Mouse (Mus musculus) testis, adult 2 months (tissue): ENCODE measurements at regions not wholly inside any gene's neighbourhood (a gene's known extent, or its start where the extent isn't known, plus 50 kb on each side); places are given as distances from the start of the nearest gene placed in this dataset.

ENCODE experiments used
- H3K27ac ChIP-seq: fragments of 200-500 bp; 2 replicates; pipeline ENCODE4 v1.5.1; 2012; ENCODE audit warnings: low read depth, low read length; ENCODE audit not compliant: control insufficient read depth, insufficient read depth
- H3K27me3 ChIP-seq: fragments of 200-500 bp; 2 replicates; pipeline ENCODE4 v1.6.1; 2012; ENCODE audit warnings: mild to moderate bottlenecking, low read length, moderate library complexity; ENCODE audit not compliant: control insufficient read depth, insufficient read depth
- H3K36me3 ChIP-seq: fragments of 200-500 bp; 2 replicates; pipeline ENCODE4 v1.6.1; 2012; ENCODE audit warnings: mild to moderate bottlenecking, low read length; ENCODE audit not compliant: control insufficient read depth, insufficient read depth
- H3K4me1 ChIP-seq: fragments of 200-500 bp; 2 replicates; pipeline ENCODE4 v1.6.1; 2012; ENCODE audit warnings: low read length; ENCODE audit not compliant: control insufficient read depth, insufficient read depth
- H3K4me3 ChIP-seq: fragments of 200-500 bp; 2 replicates; pipeline ENCODE4 v1.5.1; 2012; ENCODE audit warnings: low read depth, mild to moderate bottlenecking, low read length, moderate library complexity, mixed read lengths; ENCODE audit not compliant: control insufficient read depth
- CTCF ChIP-seq: fragments of 200-500 bp; IDR thresholded peaks from 2 replicates; pipeline ENCODE4 v1.5.1; 2012; ENCODE audit warnings: low read depth, mild to moderate bottlenecking, inconsistent platforms, low read length, moderate library complexity; ENCODE audit not compliant: control insufficient read depth, insufficient read depth, insufficient replicate concordance
- POLR2A ChIP-seq: fragments of 200-500 bp; IDR thresholded peaks from 2 replicates; pipeline ENCODE4 v1.6.1; 2012; ENCODE audit warnings: low read depth, mild to moderate bottlenecking, inconsistent platforms, low read length, moderate library complexity; ENCODE audit not compliant: control insufficient read depth

DNA sequence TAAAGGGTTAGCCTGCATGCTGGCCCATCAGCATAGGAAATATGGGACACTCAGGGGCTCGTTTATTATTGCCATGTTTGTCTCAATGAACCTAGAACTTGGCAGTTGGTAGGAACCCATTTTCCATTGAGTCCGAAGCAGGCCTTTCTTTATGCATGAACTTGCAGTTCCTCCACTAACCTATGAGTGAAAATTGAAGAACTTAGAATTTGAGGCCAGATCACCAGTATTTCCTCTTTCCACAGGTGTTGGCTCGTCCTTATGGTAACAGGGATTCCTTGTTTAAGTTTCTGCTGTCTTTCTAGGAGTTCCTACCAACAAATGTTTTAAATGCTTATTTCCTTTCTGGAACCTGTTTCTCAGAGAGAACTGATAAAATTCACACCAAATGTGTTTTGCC lies 73.6 kb upstream of the Tet2 start:
- no peak overlapping the region for H3K4me3 ChIP-seq
- no peaks in the 10 kb centered on the region for H3K27me3 ChIP-seq
- H3K36me3 ChIP-seq = no peaks in the 10 kb centered on the region
- no peaks in the 10 kb centered on the region for H3K4me1 ChIP-seq
- TF ChIP-seq POLR2A = no peak
- no peak for TF ChIP-seq CTCF
- no peak overlapping the region for H3K27ac ChIP-seq

DNA sequence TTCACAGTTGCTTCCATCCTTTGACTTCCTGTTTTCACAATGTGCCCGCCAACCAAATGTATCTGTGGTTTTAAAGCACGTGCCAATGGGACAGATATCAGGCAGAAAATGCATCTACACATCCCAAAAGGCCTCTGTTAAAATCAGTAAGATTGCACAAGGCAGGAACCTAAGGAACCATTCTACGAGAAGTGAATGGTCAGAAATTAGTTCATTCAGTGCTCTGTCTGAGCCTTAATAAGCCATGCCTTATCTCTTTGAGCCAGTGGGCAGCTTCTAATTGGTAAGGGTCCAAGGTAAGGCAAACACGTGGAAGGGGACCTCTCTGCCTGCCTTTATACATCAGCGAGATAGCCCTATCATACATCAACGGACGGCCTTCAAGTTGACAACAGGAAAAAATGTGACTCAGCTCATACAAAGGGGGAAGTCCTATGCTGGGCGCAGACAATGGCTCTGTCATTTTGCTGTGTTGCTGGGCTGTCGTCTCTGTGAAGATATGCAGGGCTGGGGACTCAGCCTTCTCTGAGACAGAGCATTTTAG lies 78.3 kb upstream of the Tet2 start:
- no peaks in the 10 kb centered on the region for H3K4me1 ChIP-seq
- TF ChIP-seq POLR2A (no peak), CTCF (no peak)
- H3K27me3 ChIP-seq = no peaks in the 10 kb centered on the region
- no peak overlapping the region for H3K4me3 ChIP-seq
- H3K36me3 ChIP-seq = no peaks in the 10 kb centered on the region
- H3K27ac ChIP-seq = no peak overlapping the region

DNA sequence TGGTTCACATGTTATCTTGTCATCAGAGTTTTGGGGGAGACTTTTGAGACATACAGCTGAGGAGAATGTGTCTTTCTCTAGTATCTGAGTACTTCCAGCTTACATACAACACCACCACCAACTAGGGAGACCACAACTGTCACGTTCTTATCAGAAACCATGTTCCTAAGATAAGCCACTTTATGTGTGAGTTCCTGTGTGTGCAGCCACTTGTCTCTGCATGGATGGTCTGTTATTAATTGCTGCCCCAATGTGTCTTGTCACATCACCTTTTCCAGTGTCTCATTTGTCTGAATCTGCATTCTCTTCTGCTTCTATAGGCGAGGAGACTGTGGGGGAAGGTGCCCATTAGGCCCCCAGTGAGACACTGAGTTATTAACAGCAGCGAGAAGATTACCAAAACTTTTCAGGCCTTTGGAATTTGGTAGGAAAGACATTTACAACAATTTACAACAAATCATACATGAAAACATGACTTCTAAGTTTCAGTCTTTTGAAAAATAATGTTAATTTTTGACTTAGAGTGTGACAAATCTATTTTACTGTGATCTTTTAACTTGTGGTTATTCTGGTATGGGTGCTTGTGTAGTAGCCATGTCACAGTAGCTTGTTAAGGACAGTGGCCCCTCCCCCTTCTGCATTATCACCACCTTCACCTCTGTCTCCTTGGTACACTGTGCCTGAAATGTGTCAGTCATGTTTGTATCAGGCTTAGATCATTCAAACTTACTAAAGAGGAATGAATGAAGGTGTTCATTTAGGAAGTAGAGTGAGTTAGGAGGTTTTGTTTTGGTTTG lies 79.3 kb upstream of the Tet2 start:
- TF ChIP-seq CTCF (no peak), POLR2A (no peak)
- Histone ChIP-seq H3K4me1 (no peaks in the 10 kb centered on the region), H3K27ac (no peak overlapping the region), H3K36me3 (no peaks in the 10 kb centered on the region), H3K4me3 (no peak overlapping the region), H3K27me3 (no peaks in the 10 kb centered on the region)

DNA sequence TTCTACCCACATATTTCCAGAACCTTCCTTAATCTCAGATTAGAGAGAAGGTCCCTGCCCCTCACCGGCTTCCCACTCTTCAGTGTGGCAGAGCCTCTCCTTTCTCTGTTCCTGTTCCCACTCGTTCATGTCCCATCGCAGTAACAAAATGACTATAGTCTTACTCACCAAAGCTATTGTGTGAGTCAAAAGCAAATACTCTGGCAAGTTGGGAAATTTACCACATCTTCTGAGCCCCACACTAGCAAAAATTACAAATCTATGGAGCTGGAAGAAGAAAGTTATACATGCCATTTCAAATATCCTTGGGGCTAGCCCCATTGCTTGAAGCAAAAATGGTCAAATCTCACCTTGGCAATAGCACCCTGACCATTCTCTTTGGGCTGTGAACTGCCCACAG lies 80.1 kb upstream of the Tet2 start:
- Histone ChIP-seq H3K27ac (no peak overlapping the region), H3K27me3 (no peaks in the 10 kb centered on the region), H3K4me1 (no peaks in the 10 kb centered on the region), H3K4me3 (no peak overlapping the region), H3K36me3 (no peaks in the 10 kb centered on the region)
- TF ChIP-seq CTCF (no peak), POLR2A (no peak)

DNA sequence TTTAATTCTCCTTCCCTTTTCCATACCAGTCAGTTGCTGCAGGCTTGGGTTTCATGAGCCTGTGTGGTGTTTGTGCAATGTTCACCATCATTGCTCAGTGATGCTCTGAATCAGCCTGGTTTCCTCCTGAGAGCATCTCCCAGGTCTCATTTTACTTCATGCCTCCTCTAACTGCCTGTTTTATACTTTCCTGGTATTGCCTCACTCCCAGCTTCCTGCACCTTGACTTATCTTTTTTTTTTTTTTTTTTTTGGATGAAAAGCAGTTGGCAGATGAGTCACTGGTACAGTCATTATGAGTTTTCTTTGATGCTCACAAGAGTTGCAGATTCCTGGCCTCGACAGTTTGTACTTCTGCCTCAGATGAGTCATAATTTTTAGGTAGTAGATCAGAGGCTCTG lies 81.5 kb upstream of the Tet2 start:
- Histone ChIP-seq H3K27ac (no peak overlapping the region), H3K4me3 (no peak overlapping the region), H3K36me3 (no peaks in the 10 kb centered on the region), H3K4me1 (no peaks in the 10 kb centered on the region), H3K27me3 (no peaks in the 10 kb centered on the region)
- TF ChIP-seq CTCF = no peak

DNA sequence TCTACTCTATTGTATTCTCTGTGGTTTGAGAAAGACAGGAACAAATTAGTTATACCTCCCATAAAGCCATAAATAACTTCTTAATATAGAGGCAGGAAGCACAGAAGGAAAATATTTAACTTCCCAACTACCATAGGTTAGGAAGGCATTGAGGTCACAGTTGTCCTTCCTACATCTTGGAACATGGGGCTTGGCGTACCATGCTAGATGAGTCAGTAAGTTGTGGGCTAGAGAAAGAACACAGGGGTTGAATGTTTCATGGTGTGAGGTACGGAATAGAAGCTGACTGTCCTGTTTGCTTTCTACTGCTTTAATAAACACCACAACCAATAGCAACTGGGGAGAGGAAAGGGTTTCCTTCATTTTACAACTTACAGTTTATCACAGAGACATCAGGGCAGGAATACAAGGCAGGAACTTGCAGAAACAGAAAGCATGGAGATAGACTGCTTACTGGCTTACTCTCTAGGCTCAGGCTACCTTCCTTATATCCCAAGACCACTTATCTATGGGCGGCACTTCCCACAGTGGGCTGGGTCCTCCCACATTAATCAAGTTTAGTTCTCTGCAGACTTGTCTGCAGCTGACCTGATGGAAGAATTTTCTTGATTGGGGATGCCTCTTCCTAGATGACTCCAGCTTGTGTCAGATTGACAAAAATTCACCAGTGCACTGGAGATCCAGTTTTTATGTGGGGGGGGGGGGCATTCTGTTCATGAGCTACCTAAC lies 82.3 kb upstream of the Tet2 start:
- Histone ChIP-seq H3K27me3 (no peaks in the 10 kb centered on the region), H3K4me1 (no peaks in the 10 kb centered on the region), H3K36me3 (no peaks in the 10 kb centered on the region), H3K4me3 (no peak overlapping the region), H3K27ac (no peak overlapping the region)
- TF ChIP-seq CTCF = no peak
- no peak for TF ChIP-seq POLR2A

DNA sequence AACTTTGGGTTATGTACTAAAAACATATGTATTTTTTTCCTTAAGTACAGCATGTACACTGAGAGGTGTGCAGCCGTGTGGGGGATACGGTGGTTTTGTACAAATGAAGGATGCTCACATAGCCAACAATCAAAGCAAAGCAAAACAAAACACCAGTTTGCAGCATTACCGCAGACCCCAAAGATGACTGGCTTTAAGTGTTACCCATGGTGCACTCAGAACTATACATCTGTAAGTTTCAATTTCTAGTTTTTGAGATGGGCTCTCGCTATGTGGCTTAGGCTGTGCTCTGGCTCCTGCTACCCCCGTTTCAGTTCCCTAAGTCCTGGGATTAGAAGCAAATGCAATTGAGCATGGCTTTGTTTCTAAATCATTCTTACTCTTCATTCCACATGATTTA lies 89.4 kb upstream of the Tet2 start:
- TF ChIP-seq CTCF = no peak
- TF ChIP-seq POLR2A = no peak
- Histone ChIP-seq H3K27ac (no peak overlapping the region), H3K36me3 (no peaks in the 10 kb centered on the region), H3K4me3 (no peak overlapping the region), H3K4me1 (no peaks in the 10 kb centered on the region), H3K27me3 (no peaks in the 10 kb centered on the region)
